Mouse (Mus musculus): Measurements from ENCODE around the gene Krtap5-4. TPM values are rescaled to one million over a fixed set of nuclear protein-coding genes. Genes with fewer than 3 reads are reported as not detected.
"Not testable (repeated sequence)": the region's sequence is repeated elsewhere in the genome, so short reads cannot be mapped to it uniquely, and the experiment has no call there.

The Krtap5-4 gene
- polyA plus RNA-seq, 1 experiment: 0.04 TPM

- no peak for TF ChIP-seq MAX (IDR thresholded peaks at IDR 0.05)
- Histone ChIP-seq H3K79me3 (ENCODE audit: low read depth) (no peaks in the 10 kb centered on the region), H3K36me3 (ENCODE audit: control insufficient read depth, insufficient read depth) (no peaks in the 10 kb centered on the region), H3K27me3 (ENCODE audit: control insufficient read depth, insufficient read depth, insufficient read length) (no peaks in the 10 kb centered on the region), H3K4me3 (ENCODE audit: insufficient read depth, poor library complexity, severe bottlenecking) (no peak overlapping the region), H3K79me2 (ENCODE audit: control insufficient read depth, insufficient read depth) (no peaks in the 10 kb centered on the region), H3ac (ENCODE audit: control insufficient read depth, insufficient read length, low read depth) (no peak overlapping the region)
These were observed 19.3 kb downstream of the Krtap5-4 start for GRCm38 (mm10) chr7:142322641-142323040.

- TF ChIP-seq USF1 (IDR thresholded peaks at IDR 0.05; ENCODE audit: low read depth) (no peak), MYOG (IDR thresholded peaks at IDR 0.05; ENCODE audit: control insufficient read depth, extremely low read depth, insufficient read length) (no peak), FOSL1 (IDR thresholded peaks at IDR 0.05; ENCODE audit: insufficient read depth, low read length, poor library complexity, severe bottlenecking) (no peak), MAX (IDR thresholded peaks at IDR 0.05) (no peak)
- Histone ChIP-seq H3K36me3 (ENCODE audit: control insufficient read depth, insufficient read depth) (no peaks in the 10 kb centered on the region), H3ac (ENCODE audit: control insufficient read depth, insufficient read length, low read depth) (no peak overlapping the region), H3K79me3 (ENCODE audit: low read depth) (no peaks in the 10 kb centered on the region), H3K79me2 (ENCODE audit: control insufficient read depth, insufficient read depth) (no peaks in the 10 kb centered on the region), H3K27me3 (ENCODE audit: control insufficient read depth, insufficient read depth, insufficient read length) (no peaks in the 10 kb centered on the region), H3K4me3 (ENCODE audit: insufficient read depth, poor library complexity, severe bottlenecking) (no peak overlapping the region)
These were observed 20.2 kb downstream of the Krtap5-4 start for GRCm38 (mm10) chr7:142323396-142324117.

GRCm38 (mm10) chr7:142326714-142327445 is 23.5 kb downstream of the Krtap5-4 start:
- Histone ChIP-seq H3K79me3 (ENCODE audit: low read depth) (no peaks in the 10 kb centered on the region), H3K79me2 (ENCODE audit: control insufficient read depth, insufficient read depth) (no peaks in the 10 kb centered on the region), H3K4me3 (ENCODE audit: insufficient read depth, poor library complexity, severe bottlenecking) (no peak overlapping the region), H3K27me3 (ENCODE audit: control insufficient read depth, insufficient read depth, insufficient read length) (no peaks in the 10 kb centered on the region), H3K36me3 (ENCODE audit: control insufficient read depth, insufficient read depth) (no peaks in the 10 kb centered on the region), H3ac (ENCODE audit: control insufficient read depth, insufficient read length, low read depth) (no peak overlapping the region)
- TF ChIP-seq FOSL1 (IDR thresholded peaks at IDR 0.05; ENCODE audit: insufficient read depth, low read length, poor library complexity, severe bottlenecking) (no peak), CEBPB (IDR thresholded peaks at IDR 0.05; ENCODE audit: low read depth) (no peak), MYOG (IDR thresholded peaks at IDR 0.05; ENCODE audit: control insufficient read depth, extremely low read depth, insufficient read length) (no peak), MAX (IDR thresholded peaks at IDR 0.05) (no peak), USF1 (IDR thresholded peaks at IDR 0.05; ENCODE audit: low read depth) (no peak), MYOD1 (IDR thresholded peaks at IDR 0.05; ENCODE audit: control insufficient read depth, insufficient read length, low read depth) (no peak), CTCF (IDR thresholded peaks at IDR 0.05; ENCODE audit: control insufficient read depth, insufficient read depth, insufficient read length) (no peak)

DNA sequence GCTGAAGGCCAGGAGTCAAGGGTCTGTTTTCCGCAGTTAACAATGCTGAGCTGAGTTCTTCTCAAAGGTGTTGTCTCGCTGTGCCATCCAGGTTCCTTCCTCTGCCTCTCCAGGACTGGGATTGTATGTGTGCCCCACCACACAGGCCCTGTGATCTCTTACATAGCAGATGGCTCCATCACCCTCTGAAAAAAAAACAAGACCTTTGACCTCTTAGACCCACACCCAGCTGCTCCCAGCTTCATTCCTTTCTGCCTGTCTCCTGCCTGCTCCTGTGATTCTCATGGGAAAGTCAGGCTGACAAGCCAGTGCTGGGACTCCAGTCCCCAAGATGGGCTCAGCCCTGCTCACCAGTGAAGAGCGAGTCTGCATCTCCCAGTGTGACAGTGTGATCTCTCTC is 25.2 kb downstream of the Krtap5-4 start:
- H3K36me3 ChIP-seq (ENCODE audit: control insufficient read depth, insufficient read depth): no peaks in the 10 kb centered on the region

GRCm38 (mm10) chr7:142330271-142330724 is 26.9 kb downstream of the Krtap5-4 start:
- Histone ChIP-seq H3K27me3 (ENCODE audit: control insufficient read depth, insufficient read depth, insufficient read length) (no peaks in the 10 kb centered on the region), H3K79me2 (ENCODE audit: control insufficient read depth, insufficient read depth) (no peaks in the 10 kb centered on the region), H3ac (ENCODE audit: control insufficient read depth, insufficient read length, low read depth) (no peak overlapping the region), H3K36me3 (ENCODE audit: control insufficient read depth, insufficient read depth) (no peaks in the 10 kb centered on the region), H3K79me3 (ENCODE audit: low read depth) (no peaks in the 10 kb centered on the region), H3K4me3 (ENCODE audit: insufficient read depth, poor library complexity, severe bottlenecking) (no peak overlapping the region)
- TF ChIP-seq CTCF (IDR thresholded peaks at IDR 0.05; ENCODE audit: control insufficient read depth, insufficient read depth, insufficient read length): no peak
- TF ChIP-seq USF1 (IDR thresholded peaks at IDR 0.05; ENCODE audit: low read depth): no peak
- no peak for TF ChIP-seq MYOD1 (IDR thresholded peaks at IDR 0.05; ENCODE audit: control insufficient read depth, insufficient read length, low read depth)
- TF ChIP-seq MAX (IDR thresholded peaks at IDR 0.05): no peak
- no peak for TF ChIP-seq CEBPB (IDR thresholded peaks at IDR 0.05; ENCODE audit: low read depth)
- TF ChIP-seq FOSL1 (IDR thresholded peaks at IDR 0.05; ENCODE audit: insufficient read depth, low read length, poor library complexity, severe bottlenecking): no peak
- TF ChIP-seq MYOG (IDR thresholded peaks at IDR 0.05; ENCODE audit: control insufficient read depth, extremely low read depth, insufficient read length): no peak

More for the DNA sequence above, 25.2 kb downstream of the Krtap5-4 start:
- H3K27me3 ChIP-seq (ENCODE audit: control insufficient read depth, insufficient read depth, insufficient read length): no peaks in the 10 kb centered on the region
- no peaks in the 10 kb centered on the region for H3K79me2 ChIP-seq (ENCODE audit: control insufficient read depth, insufficient read depth)
- H3K79me3 ChIP-seq (ENCODE audit: low read depth): no peaks in the 10 kb centered on the region
- no peak overlapping the region for H3ac ChIP-seq (ENCODE audit: control insufficient read depth, insufficient read length, low read depth)
- no peak for TF ChIP-seq MYOG (IDR thresholded peaks at IDR 0.05; ENCODE audit: control insufficient read depth, extremely low read depth, insufficient read length)
- no peak for TF ChIP-seq FOSL1 (IDR thresholded peaks at IDR 0.05; ENCODE audit: insufficient read depth, low read length, poor library complexity, severe bottlenecking)
- TF ChIP-seq MAX (IDR thresholded peaks at IDR 0.05): no peak
- H3K4me3 ChIP-seq (ENCODE audit: insufficient read depth, poor library complexity, severe bottlenecking): no peak overlapping the region

- Histone ChIP-seq H3K27me3 (ENCODE audit: control insufficient read depth, insufficient read depth, insufficient read length) (no peaks in the 10 kb centered on the region), H3K79me2 (ENCODE audit: control insufficient read depth, insufficient read depth) (no peaks in the 10 kb centered on the region), H3ac (ENCODE audit: control insufficient read depth, insufficient read length, low read depth) (no peak overlapping the region), H3K4me3 (ENCODE audit: insufficient read depth, poor library complexity, severe bottlenecking) (no peak overlapping the region), H3K79me3 (ENCODE audit: low read depth) (no peaks in the 10 kb centered on the region), H3K36me3 (ENCODE audit: control insufficient read depth, insufficient read depth) (no peaks in the 10 kb centered on the region)
- TF ChIP-seq MYOD1 (IDR thresholded peaks at IDR 0.05; ENCODE audit: control insufficient read depth, insufficient read length, low read depth) (no peak), MYOG (IDR thresholded peaks at IDR 0.05; ENCODE audit: control insufficient read depth, extremely low read depth, insufficient read length) (no peak), USF1 (IDR thresholded peaks at IDR 0.05; ENCODE audit: low read depth) (no peak), CEBPB (IDR thresholded peaks at IDR 0.05; ENCODE audit: low read depth) (no peak), FOSL1 (IDR thresholded peaks at IDR 0.05; ENCODE audit: insufficient read depth, low read length, poor library complexity, severe bottlenecking) (no peak), CTCF (IDR thresholded peaks at IDR 0.05; ENCODE audit: control insufficient read depth, insufficient read depth, insufficient read length) (no peak), MAX (IDR thresholded peaks at IDR 0.05) (no peak)
These were observed 27.9 kb downstream of the Krtap5-4 start for GRCm38 (mm10) chr7:142331281-142331680.

DNA sequence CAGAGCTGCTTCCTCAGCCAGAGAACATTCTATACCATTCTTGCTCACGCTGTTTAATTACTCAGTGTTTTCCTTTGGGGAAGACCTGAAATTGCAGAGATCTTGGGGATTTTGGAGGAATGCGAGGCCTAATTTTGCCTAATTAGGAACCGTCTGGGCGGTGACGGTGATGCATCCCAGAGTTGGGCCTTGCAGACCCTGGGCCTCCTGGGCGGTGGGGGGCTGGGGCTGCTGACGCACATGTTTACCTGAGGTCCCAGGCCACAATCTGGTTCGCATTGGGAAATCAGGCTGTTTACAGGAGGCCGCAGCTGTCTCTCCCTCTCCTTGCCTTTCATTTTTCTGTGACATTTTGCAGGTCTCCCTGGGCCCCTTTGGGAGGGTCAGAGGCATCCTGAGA is 29.4 kb downstream of the Krtap5-4 start:
- H3K36me3 ChIP-seq (ENCODE audit: control insufficient read depth, insufficient read depth); H3ac ChIP-seq (ENCODE audit: control insufficient read depth, insufficient read length, low read depth); H3K79me2 ChIP-seq (ENCODE audit: control insufficient read depth, insufficient read depth); H3K27me3 ChIP-seq (ENCODE audit: control insufficient read depth, insufficient read depth, insufficient read length); H3K79me3 ChIP-seq (ENCODE audit: low read depth); H3K4me3 ChIP-seq (ENCODE audit: insufficient read depth, poor library complexity, severe bottlenecking): not testable (repeated sequence)
